Mouse (Mus musculus) hindbrain, embryonic 15.5 days (tissue): ENCODE data around the gene Dido1. TPM values are rescaled to one million over a fixed set of nuclear protein-coding genes. Genes with fewer than 3 reads are reported as not detected.

Source experiments
- ATAC-seq: fragments of 200-750 bp; cut with Nextera tagmentation; 2 replicates; pipeline ENCODE4 v1.8.0; 2017; ENCODE audit warnings: low read depth, moderate number of reproducible peaks, moderate TSS enrichment; ENCODE audit not compliant: low FRiP score
- H3K27ac ChIP-seq: fragments of 300-500 bp; sonication (generic); replicated peaks from 2 replicates; pipeline ENCODE4 v1.5.1; 2015; ENCODE audit warnings: mild to moderate bottlenecking, inconsistent platforms
- H3K27me3 ChIP-seq: fragments of 300-500 bp; sonication (generic); 2 replicates; pipeline ENCODE4 v1.6.1; 2015; ENCODE audit warnings: control low read depth, inconsistent platforms
- H3K36me3 ChIP-seq: fragments of 300-500 bp; sonication (generic); 2 replicates; pipeline ENCODE4 v1.6.1; 2015; ENCODE audit warnings: control low read depth, inconsistent platforms
- H3K4me1 ChIP-seq: fragments of 300-500 bp; sonication (generic); replicated peaks from 2 replicates; pipeline ENCODE4 v1.6.1; 2015; ENCODE audit warnings: control low read depth, inconsistent platforms
- H3K4me2 ChIP-seq: fragments of 300-500 bp; sonication (generic); 2 replicates; pipeline ENCODE4 v1.6.1; 2015; ENCODE audit warnings: moderate library complexity, mild to moderate bottlenecking, inconsistent platforms
- H3K4me3 ChIP-seq: fragments of 300-500 bp; sonication (generic); 2 replicates; pipeline ENCODE4 v1.5.1; 2015; ENCODE audit warnings: mild to moderate bottlenecking, inconsistent platforms
- H3K9ac ChIP-seq: fragments of 300-500 bp; sonication (generic); 2 replicates; pipeline ENCODE4 v1.6.1; 2015; ENCODE audit warnings: inconsistent platforms
- H3K9me3 ChIP-seq: fragments of 300-500 bp; sonication (generic); 2 replicates; pipeline ENCODE4 v1.6.1; 2016; ENCODE audit warnings: control low read depth, inconsistent platforms
- WGBS: fragments of 180-500 bp; shearing (Covaris S2); methylation state at CpG from one replicate; pipeline ENCODE4 v1.1.7; 2015; 5-methylcytosine and 5-hydroxymethylcytosine counted together
- polyA plus RNA-seq: library from polyadenylated mRNA; unstranded; fragments of >200 nt; fragmentation: Nextera tagmentation; extraction: Ambion mirVana; gene quantifications from 2 replicates; pipeline ENCODE4 v1.2.1, GENCODE M21; 2015

Dido1 gene
- polyA plus RNA-seq: 24.4 and 27.8 TPM in 2 replicates

- Histone ChIP-seq H3K4me1 (peaks cover 36% of the 10 kb centered on the region), H3K4me2 (peak within 1 kb of the TSS; percentile 91), H3K9ac (peak within 1 kb of the TSS; percentile 99), H3K27me3 (no peaks in the 10 kb centered on the region), H3K36me3 (peaks cover 15% of the 10 kb centered on the region), H3K4me3 (peak within 1 kb of the TSS; percentile 91), H3K9me3 (no peaks in the 10 kb centered on the region), H3K27ac (peak within 1 kb of the TSS; percentile 88)
- WGBS: under 1% methylated on average over 40 of the region's 43 CpGs
- ATAC-seq: peak; percentile 96
Measured at GRCm38 (mm10) chr2:180709923-180710272, at the start of gene Dido1, which contains the start of gene Gid8. Gene Dido1, minus strand, starts transcription at chr2:180709999. Gene Gid8, plus strand, starts transcription at chr2:180710117.

GRCm38 (mm10) chr2:180758513-180759263, 48.9 kb upstream of the Dido1 start:
- Histone ChIP-seq H3K27ac (peak overlapping the region; percentile 39), H3K4me3 (no peak overlapping the region), H3K27me3 (no peaks in the 10 kb centered on the region), H3K36me3 (no peaks in the 10 kb centered on the region), H3K4me2 (no peak overlapping the region), H3K9ac (no peak overlapping the region), H3K9me3 (no peaks in the 10 kb centered on the region), H3K4me1 (peaks cover 26% of the 10 kb centered on the region)
- WGBS: 17% methylated on average over 15 of the region's 15 CpGs
- ATAC-seq: peak; percentile 49; the same call in 1 of the 2 replicates

GRCm38 (mm10) chr2:180756786-180757185, 47.0 kb upstream of the Dido1 start:
- Histone ChIP-seq H3K4me1 (peaks cover 26% of the 10 kb centered on the region), H3K27ac (no peak overlapping the region), H3K9me3 (no peaks in the 10 kb centered on the region), H3K4me3 (no peak overlapping the region), H3K9ac (no peak overlapping the region), H3K4me2 (no peak overlapping the region), H3K36me3 (no peaks in the 10 kb centered on the region), H3K27me3 (no peaks in the 10 kb centered on the region)
- no peak for ATAC-seq
- 12% methylated on average over 2 of the region's 2 CpGs for WGBS

GRCm38 (mm10) chr2:180755896-180756295, 46.1 kb upstream of the Dido1 start:
- Histone ChIP-seq H3K9me3 (no peaks in the 10 kb centered on the region), H3K36me3 (no peaks in the 10 kb centered on the region), H3K4me2 (no peak overlapping the region), H3K27ac (no peak overlapping the region), H3K27me3 (no peaks in the 10 kb centered on the region), H3K4me3 (no peak overlapping the region), H3K9ac (no peak overlapping the region), H3K4me1 (peaks cover 26% of the 10 kb centered on the region)
- ATAC-seq: peak; percentile 29; the same call in 1 of the 2 replicates
- 7% methylated on average over 8 of the region's 8 CpGs for WGBS

- no peak overlapping the region for H3K4me3 ChIP-seq
- H3K27me3 ChIP-seq: no peaks in the 10 kb centered on the region
- no peak overlapping the region for H3K27ac ChIP-seq
- H3K4me1 ChIP-seq: peaks cover 26% of the 10 kb centered on the region
- WGBS: 44% methylated on average over 5 of the region's 5 CpGs
- H3K9me3 ChIP-seq: no peaks in the 10 kb centered on the region
- no peak overlapping the region for H3K4me2 ChIP-seq
- H3K36me3 ChIP-seq: no peaks in the 10 kb centered on the region
- ATAC-seq: no peak
- H3K9ac ChIP-seq: no peak overlapping the region
Measured at GRCm38 (mm10) chr2:180754976-180755688, 45.3 kb upstream of the Dido1 start.

GRCm38 (mm10) chr2:180748904-180749303, 39.1 kb upstream of the Dido1 start:
- Histone ChIP-seq H3K36me3 (no peaks in the 10 kb centered on the region), H3K4me1 (peaks cover 4% of the 10 kb centered on the region; the same call in 1 of the 2 replicates), H3K9ac (no peak overlapping the region), H3K4me2 (no peak overlapping the region), H3K9me3 (no peaks in the 10 kb centered on the region), H3K4me3 (no peak overlapping the region), H3K27me3 (no peaks in the 10 kb centered on the region; the same call in 1 of the 2 replicates), H3K27ac (no peak overlapping the region)
- WGBS: 61% methylated on average over 5 of the region's 5 CpGs
- ATAC-seq: no peak

GRCm38 (mm10) chr2:180746569-180747192, 36.9 kb upstream of the Dido1 start:
- WGBS: 18% methylated on average over 5 of the region's 5 CpGs

GRCm38 (mm10) chr2:180745248-180745927, 35.6 kb upstream of the Dido1 start:
- 35% methylated on average over 17 of the region's 17 CpGs for WGBS

More at GRCm38 (mm10) chr2:180746569-180747192, 36.9 kb upstream of the Dido1 start:
- Histone ChIP-seq H3K9me3 (no peaks in the 10 kb centered on the region), H3K4me1 (peaks cover 4% of the 10 kb centered on the region; the same call in 1 of the 2 replicates), H3K27me3 (no peaks in the 10 kb centered on the region; the same call in 1 of the 2 replicates), H3K27ac (no peak overlapping the region), H3K4me3 (no peak overlapping the region), H3K9ac (no peak overlapping the region), H3K4me2 (no peak overlapping the region), H3K36me3 (no peaks in the 10 kb centered on the region)
- ATAC-seq: no peak

GRCm38 (mm10) chr2:180743321-180743720, 33.5 kb upstream of the Dido1 start:
- no peak for ATAC-seq
- no peak overlapping the region for H3K4me2 ChIP-seq
- H3K27ac ChIP-seq: no peak overlapping the region
- no peaks in the 10 kb centered on the region for H3K36me3 ChIP-seq
- H3K9ac ChIP-seq: no peak overlapping the region
- no peaks in the 10 kb centered on the region for H3K9me3 ChIP-seq
- no peak overlapping the region for H3K4me3 ChIP-seq
- H3K4me1 ChIP-seq: 0 out of 2 replicates have a peak, but pooled peaks cover 4% of the 10 kb centered on the region
- 87% methylated on average over 2 of the region's 2 CpGs for WGBS
- no peaks in the 10 kb centered on the region for H3K27me3 ChIP-seq

More at GRCm38 (mm10) chr2:180745248-180745927, 35.6 kb upstream of the Dido1 start:
- ATAC-seq: peak; percentile 77
- peaks cover 4% of the 10 kb centered on the region; the same call in 1 of the 2 replicates for H3K4me1 ChIP-seq
- H3K9ac ChIP-seq: no peak overlapping the region
- H3K4me3 ChIP-seq: no peak overlapping the region
- H3K27ac ChIP-seq: no peak overlapping the region
- H3K4me2 ChIP-seq: no peak overlapping the region
- H3K9me3 ChIP-seq: no peaks in the 10 kb centered on the region
- H3K27me3 ChIP-seq: no peaks in the 10 kb centered on the region; the same call in 1 of the 2 replicates
- H3K36me3 ChIP-seq: no peaks in the 10 kb centered on the region

- H3K4me3 ChIP-seq: no peak overlapping the region
- no peak overlapping the region for H3K4me2 ChIP-seq
- no peaks in the 10 kb centered on the region for H3K36me3 ChIP-seq
- 84% methylated on average over 6 of the region's 6 CpGs for WGBS
- H3K27me3 ChIP-seq: no peaks in the 10 kb centered on the region
- no peak for ATAC-seq
- no peak overlapping the region for H3K27ac ChIP-seq
- H3K9ac ChIP-seq: no peak overlapping the region
- H3K9me3 ChIP-seq: no peaks in the 10 kb centered on the region
- 0 out of 2 replicates have a peak, but pooled peaks cover 4% of the 10 kb centered on the region for H3K4me1 ChIP-seq
Measured at GRCm38 (mm10) chr2:180742820-180743219, 33.0 kb upstream of the Dido1 start.

- H3K4me1 ChIP-seq: no peaks in the 10 kb centered on the region
- ATAC-seq: no peak
- 81% methylated on average over 7 of the region's 7 CpGs for WGBS
- H3K36me3 ChIP-seq: no peaks in the 10 kb centered on the region
- no peak overlapping the region for H3K27ac ChIP-seq
- H3K9ac ChIP-seq: no peak overlapping the region
- no peaks in the 10 kb centered on the region for H3K9me3 ChIP-seq
- no peak overlapping the region for H3K4me3 ChIP-seq
- H3K4me2 ChIP-seq: no peak overlapping the region
- no peaks in the 10 kb centered on the region for H3K27me3 ChIP-seq
Measured at GRCm38 (mm10) chr2:180741421-180741820, 31.6 kb upstream of the Dido1 start.
